Mouse (Mus musculus): ENCODE measurements at regions not wholly inside any gene's neighbourhood (a gene's known extent, or its start where the extent isn't known, plus 50 kb on each side); places are given as distances from the start of the nearest gene placed in this dataset.

DNA sequence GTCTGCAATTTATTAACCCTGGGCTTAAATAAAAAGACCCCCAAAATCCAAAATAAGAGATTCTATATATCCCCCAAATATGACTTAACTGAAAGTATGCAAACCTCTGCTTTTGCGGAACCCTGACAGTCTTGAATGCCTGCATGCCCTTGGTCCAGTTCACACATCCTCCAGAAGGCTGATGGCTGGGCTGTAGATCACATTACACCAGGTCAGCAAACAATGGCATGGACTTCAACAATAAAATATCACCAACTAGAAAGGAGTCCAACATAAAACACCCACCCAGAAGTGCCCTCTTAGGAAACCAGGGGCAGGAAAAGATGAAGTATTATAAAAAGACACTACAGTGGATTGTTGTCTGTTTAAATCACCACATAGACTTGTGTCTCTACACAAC, 59.5 kb upstream of the App start:
- H3K36me3 ChIP-seq (ENCODE audit: insufficient read depth) = no peaks in the 10 kb centered on the region
- 95% methylated on average over 1 of the region's 1 CpGs for WGBS
- no peak for TF ChIP-seq CTCF (IDR thresholded peaks at IDR 0.05; ENCODE audit: low read depth)
- no peaks in the 10 kb centered on the region for H3K27me3 ChIP-seq (ENCODE audit: insufficient read depth, low read length)
- H3K4me1 ChIP-seq (ENCODE audit: insufficient read depth) = no peaks in the 10 kb centered on the region
- H3K9ac ChIP-seq = no peak overlapping the region
- no peak overlapping the region for H3K27ac ChIP-seq (ENCODE audit: low read depth, low read length)
- H3K4me3 ChIP-seq (ENCODE audit: low read depth, low read length) = no peak overlapping the region
- ATAC-seq (no peak), DNase-seq (no peak)
- no peaks in the 10 kb centered on the region for H3K9me3 ChIP-seq (ENCODE audit: low read length)
- no peak overlapping the region for H3K4me2 ChIP-seq (ENCODE audit: low read depth)

DNA sequence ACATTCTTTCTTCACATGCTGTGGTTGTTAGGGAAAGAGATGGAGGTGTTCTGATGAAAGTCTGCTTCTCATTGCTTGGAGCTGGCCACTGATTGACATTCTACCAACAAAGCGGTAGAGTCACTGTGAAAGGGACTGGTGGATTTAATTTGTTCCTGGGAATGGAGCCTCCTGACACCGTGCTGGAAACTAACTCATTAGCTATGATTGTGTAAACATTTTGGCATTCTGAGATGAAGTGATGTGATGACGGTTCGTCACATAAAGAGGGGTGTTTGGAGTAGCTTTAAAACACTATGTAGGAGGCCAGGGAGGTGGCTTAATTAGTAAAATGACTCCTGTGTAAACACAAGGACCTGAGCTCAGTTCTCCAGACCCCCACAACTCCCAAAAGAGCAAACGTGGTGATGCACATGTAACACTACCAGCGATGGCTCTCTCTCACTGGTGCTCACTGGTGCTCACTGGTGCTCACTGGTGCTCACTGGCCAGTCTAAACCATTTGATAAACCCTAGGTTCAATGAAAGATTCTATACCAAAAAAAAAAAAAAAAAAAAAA, 58.4 kb upstream of the App start:
- Histone ChIP-seq H3K4me3 (ENCODE audit: low read depth, low read length) (no peak overlapping the region), H3K9me3 (ENCODE audit: low read length) (no peaks in the 10 kb centered on the region), H3K4me1 (ENCODE audit: insufficient read depth) (no peaks in the 10 kb centered on the region), H3K27me3 (ENCODE audit: insufficient read depth, low read length) (no peaks in the 10 kb centered on the region), H3K27ac (ENCODE audit: low read depth, low read length) (no peak overlapping the region), H3K36me3 (ENCODE audit: insufficient read depth) (no peaks in the 10 kb centered on the region), H3K9ac (no peak overlapping the region), H3K4me2 (ENCODE audit: low read depth) (no peak overlapping the region)
- no peak for TF ChIP-seq CTCF (IDR thresholded peaks at IDR 0.05; ENCODE audit: low read depth)
- peak; percentile 47; the same call in 1 of the 2 replicates for ATAC-seq
- 36% methylated on average over 6 of the region's 6 CpGs for WGBS
- no peak for DNase-seq

DNA sequence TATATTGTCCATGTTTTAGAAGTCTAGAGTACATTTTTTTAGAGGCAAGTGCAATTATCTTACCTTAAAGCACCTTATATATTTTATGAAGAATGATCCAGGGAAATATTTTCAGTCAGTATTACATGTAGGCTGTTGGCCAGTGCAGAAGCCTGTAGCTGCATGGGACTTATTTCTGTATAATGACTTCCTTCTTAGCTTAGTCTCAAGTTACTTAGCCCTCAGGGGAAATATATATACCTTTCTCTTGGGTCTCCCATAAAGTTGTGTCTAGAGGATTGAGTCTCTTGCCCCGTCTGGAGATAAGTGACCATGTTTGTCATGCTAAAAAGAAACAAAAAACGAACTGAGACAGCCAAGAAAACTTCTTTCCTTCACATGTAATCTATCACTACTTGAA, 57.8 kb upstream of the App start:
- DNase-seq = no peak

DNA sequence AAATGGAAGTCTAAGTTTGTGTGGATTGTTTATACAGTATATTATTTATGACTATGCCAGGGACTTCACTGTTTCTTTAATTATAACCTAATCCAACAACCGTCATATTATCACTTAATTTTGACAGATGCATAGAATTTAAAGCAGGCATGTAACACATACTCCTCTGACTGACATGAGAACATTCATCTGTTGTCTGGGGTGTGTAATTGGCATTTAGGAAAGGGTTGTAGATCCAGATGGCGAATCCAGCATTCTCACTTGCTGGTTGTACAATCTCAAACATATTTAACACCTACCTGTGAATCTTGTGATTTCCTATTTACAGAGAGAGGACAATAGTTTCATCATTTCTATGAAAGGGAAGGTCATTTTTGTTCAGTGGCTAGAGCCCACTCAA, 50.8 kb upstream of the App start:
- Histone ChIP-seq H3K27me3 (ENCODE audit: insufficient read depth, low read length) (no peaks in the 10 kb centered on the region), H3K27ac (ENCODE audit: low read depth, low read length) (no peak overlapping the region), H3K4me2 (ENCODE audit: low read depth) (no peak overlapping the region), H3K9ac (no peak overlapping the region), H3K36me3 (ENCODE audit: insufficient read depth) (no peaks in the 10 kb centered on the region), H3K4me1 (ENCODE audit: insufficient read depth) (no peaks in the 10 kb centered on the region), H3K4me3 (ENCODE audit: low read depth, low read length) (no peak overlapping the region), H3K9me3 (ENCODE audit: low read length) (no peaks in the 10 kb centered on the region)
- WGBS = 51% methylated on average over 2 of the region's 2 CpGs
- ATAC-seq (peak; percentile 47; the same call in 1 of the 2 replicates), DNase-seq (peak; percentile 8)
- no peak for TF ChIP-seq CTCF (IDR thresholded peaks at IDR 0.05; ENCODE audit: low read depth)

More for the DNA sequence above, 57.8 kb upstream of the App start:
- WGBS = 66% methylated on average over 2 of the region's 2 CpGs
- no peaks in the 10 kb centered on the region for H3K4me1 ChIP-seq (ENCODE audit: insufficient read depth)
- no peaks in the 10 kb centered on the region for H3K27me3 ChIP-seq (ENCODE audit: insufficient read depth, low read length)
- TF ChIP-seq CTCF (IDR thresholded peaks at IDR 0.05; ENCODE audit: low read depth) = no peak
- no peak overlapping the region for H3K4me3 ChIP-seq (ENCODE audit: low read depth, low read length)
- no peaks in the 10 kb centered on the region for H3K9me3 ChIP-seq (ENCODE audit: low read length)
- no peak overlapping the region for H3K4me2 ChIP-seq (ENCODE audit: low read depth)
- no peak for ATAC-seq
- no peaks in the 10 kb centered on the region for H3K36me3 ChIP-seq (ENCODE audit: insufficient read depth)
- H3K27ac ChIP-seq (ENCODE audit: low read depth, low read length) = no peak overlapping the region
- no peak overlapping the region for H3K9ac ChIP-seq

Data from forebrain, postnatal 0 days (tissue).